Mouse (Mus musculus) ES-E14 (cell line): ENCODE measurements at regions not wholly inside any gene's neighbourhood (a gene's known extent, or its start where the extent isn't known, plus 50 kb on each side); places are given as distances from the start of the nearest gene placed in this dataset.

Experiments
- DNase-seq: peaks from one replicate; pipeline ENCODE4 v3.0.0-alpha.2; 2013; ENCODE audit warnings: low read depth, low spot score
- H3K27ac ChIP-seq: 2 replicates; pipeline ENCODE4 v1.5.1; 2012; ENCODE audit warnings: low read depth, mild to moderate bottlenecking, low read length, moderate library complexity, mixed read lengths; ENCODE audit not compliant: poor library complexity, insufficient read depth, severe bottlenecking
- H3K36me3 ChIP-seq: 2 replicates; pipeline ENCODE4 v1.6.1; 2012; ENCODE audit warnings: mild to moderate bottlenecking, low read length, moderate library complexity, mixed read lengths; ENCODE audit not compliant: control insufficient read depth, poor library complexity, insufficient read depth, severe bottlenecking
- H3K4me1 ChIP-seq, 2 experiments: fragments of 150-350 bp in 1 of 2; sonication (generic) in 1 of 2; 2 replicates each; pipeline ENCODE4 v1.6.1; 2012; ENCODE audit warnings: low read length in 2 of 2, mild to moderate bottlenecking in 1 of 2, mixed read lengths in 1 of 2; ENCODE audit not compliant: control insufficient read depth in 2 of 2, insufficient read depth in 2 of 2, poor library complexity in 1 of 2
- H3K4me3 ChIP-seq, 2 experiments: fragments of 150-350 bp in 1 of 2; sonication (generic) in 1 of 2; 2 replicates each; pipeline ENCODE4 v1.5.1; 2012; ENCODE audit warnings: low read length in 2 of 2, low read depth in 1 of 2, mild to moderate bottlenecking in 1 of 2, mixed read lengths in 1 of 2; ENCODE audit not compliant: insufficient read depth in 1 of 2, poor library complexity in 1 of 2, severe bottlenecking in 1 of 2
- H3K9ac ChIP-seq: 2 replicates; pipeline ENCODE4 v1.6.1; 2012; ENCODE audit warnings: low read depth, mild to moderate bottlenecking, low read length, mixed read lengths; ENCODE audit not compliant: poor library complexity, insufficient read depth, severe bottlenecking
- H3K9me3 ChIP-seq: fragments of 150-350 bp; sonication (generic); 2 replicates; pipeline ENCODE4 v1.6.1; 2012; ENCODE audit warnings: low read depth, mild to moderate bottlenecking, low read length; ENCODE audit not compliant: control insufficient read depth, insufficient read depth
- CHD2 ChIP-seq: IDR thresholded peaks from 2 replicates; pipeline ENCODE4 v1.6.1; 2014; ENCODE audit warnings: mild to moderate bottlenecking, low read depth, low read length, inconsistent platforms
- HCFC1 ChIP-seq: IDR thresholded peaks from 2 replicates; pipeline ENCODE4 v1.6.1; 2012; ENCODE audit warnings: low read length, inconsistent platforms, borderline replicate concordance; ENCODE audit not compliant: insufficient read depth
- MAFK ChIP-seq: IDR thresholded peaks from 2 replicates; pipeline ENCODE4 v1.6.1; 2014; ENCODE audit warnings: mild to moderate bottlenecking, low read depth, low read length, inconsistent platforms; ENCODE audit not compliant: insufficient read depth
- ZC3H11A ChIP-seq: IDR thresholded peaks from 2 replicates; pipeline ENCODE4 v1.6.1; 2012; ENCODE audit warnings: low read depth, mild to moderate bottlenecking, inconsistent platforms, low read length, borderline replicate concordance
- ZNF384 ChIP-seq: IDR thresholded peaks from 2 replicates; pipeline ENCODE4 v1.6.1; 2012; ENCODE audit warnings: low read depth, low read length, inconsistent platforms
- in situ Hi-C, 2 experiments: fragments of 600-800 bp; cut with MboI; formaldehyde crosslinking; loops; one replicate each; pipeline ENCODE4 v1.15.1; 2025; ENCODE audit warnings: low sequenced_read_pairs in 2 of 2, inconsistent platforms in 1 of 2; ENCODE audit not compliant: unreplicated experiment in 2 of 2

GRCm38 (mm10) chr14:114697543-114697942, 394.5 kb upstream of the Gpc5 start:
- no peak for DNase-seq
- no peak for TF ChIP-seq MAFK
- no peak for TF ChIP-seq ZC3H11A
- TF ChIP-seq HCFC1 = no peak
- no peak for TF ChIP-seq ZNF384
- TF ChIP-seq CHD2 = no peak
- Histone ChIP-seq H3K9me3 (no peaks in the 10 kb centered on the region), H3K36me3 (no peaks in the 10 kb centered on the region), H3K4me3 (no peak overlapping the region), H3K4me1 (no peaks in the 10 kb centered on the region), H3K27ac (no peak overlapping the region), H3K9ac (no peak overlapping the region)
- in situ Hi-C loops = no loop called here

- H3K27ac ChIP-seq = no peak overlapping the region
- no peaks in the 10 kb centered on the region for H3K4me1 ChIP-seq
- DNase-seq = no peak
- H3K36me3 ChIP-seq = no peaks in the 10 kb centered on the region
- H3K9me3 ChIP-seq = no peaks in the 10 kb centered on the region
- no peak overlapping the region for H3K4me3 ChIP-seq
- in situ Hi-C loops = no loop called here
- H3K9ac ChIP-seq = no peak overlapping the region
- TF ChIP-seq ZNF384 (no peak), CHD2 (no peak), ZC3H11A (no peak), MAFK (no peak), HCFC1 (no peak)
These were observed 368.9 kb upstream of the Gpc5 start for GRCm38 (mm10) chr14:114723080-114723479.

GRCm38 (mm10) chr14:114767323-114767722, 324.7 kb upstream of the Gpc5 start:
- TF ChIP-seq ZC3H11A (no peak), ZNF384 (no peak), MAFK (no peak), HCFC1 (no peak), CHD2 (no peak)
- DNase-seq = no peak
- Histone ChIP-seq H3K9ac (no peak overlapping the region), H3K4me3 (no peak overlapping the region), H3K36me3 (no peaks in the 10 kb centered on the region), H3K27ac (no peak overlapping the region), H3K4me1 (no peaks in the 10 kb centered on the region), H3K9me3 (no peaks in the 10 kb centered on the region)
- in situ Hi-C loops = no loop called here

GRCm38 (mm10) chr14:114776723-114777122, 315.3 kb upstream of the Gpc5 start:
- H3K27ac ChIP-seq = no peak overlapping the region
- H3K4me3 ChIP-seq = no peak overlapping the region
- H3K9me3 ChIP-seq = no peaks in the 10 kb centered on the region
- TF ChIP-seq ZC3H11A = no peak
- TF ChIP-seq CHD2 = no peak
- no peak for TF ChIP-seq ZNF384
- in situ Hi-C loops = no loop called here
- H3K9ac ChIP-seq = no peak overlapping the region
- no peak for DNase-seq
- no peaks in the 10 kb centered on the region for H3K4me1 ChIP-seq
- H3K36me3 ChIP-seq = no peaks in the 10 kb centered on the region

- in situ Hi-C loops = no loop called here
- no peak for DNase-seq
These were observed 310.2 kb upstream of the Gpc5 start for GRCm38 (mm10) chr14:114781821-114782220.

More at GRCm38 (mm10) chr14:114781821-114782220, 310.2 kb upstream of the Gpc5 start:
- H3K4me1 ChIP-seq = no peaks in the 10 kb centered on the region
- no peak overlapping the region for H3K9ac ChIP-seq
- H3K4me3 ChIP-seq = no peak overlapping the region
- no peaks in the 10 kb centered on the region for H3K36me3 ChIP-seq
- H3K27ac ChIP-seq = no peak overlapping the region
- TF ChIP-seq MAFK = no peak
- TF ChIP-seq ZNF384 = no peak
- no peak for TF ChIP-seq ZC3H11A
- no peak for TF ChIP-seq HCFC1
- TF ChIP-seq CHD2 = no peak
- H3K9me3 ChIP-seq = no peaks in the 10 kb centered on the region
